Comparison of ENCODE assay signal across 8 mouse cellular contexts in genomic region chr13:54799701-54800100, GRCm38 (mm10). TPM values are rescaled to one million over a fixed set of nuclear protein-coding genes. Genes with fewer than 3 reads are reported as not detected.
A peak's percentile ranks its signal among the peaks of the same experiment; 100 is the strongest.
DNase-seq lines count a peak whose midpoint lies in the region; ATAC-seq lines count a peak whose summit lies in the region.

No protein-coding gene starts in this region.

- H3K4me2 ChIP-seq in hindbrain, embryonic 13.5 days, result no peak overlapping the region

- 24% methylated on average over 9 of the region's 9 CpGs for WGBS in hindbrain, embryonic 13.5 days

- no peak overlapping the region for H3K9ac ChIP-seq in hindbrain, embryonic 13.5 days

- 0 out of 2 replicates have a peak, but pooled peaks have one; percentile 38 for ATAC-seq in hindbrain, embryonic 13.5 days (ENCODE audit: low FRiP score)
- peak; percentile 60; the same call in 1 of the 2 replicates for ATAC-seq in megakaryocyte-erythroid progenitor cell, adult 5-6 weeks (replicated peaks; ENCODE audit: low FRiP score, low TSS enrichment, poor library complexity, severe bottlenecking)

- H3K36me3 ChIP-seq in hindbrain, embryonic 13.5 days, result no peaks in the 10 kb centered on the region

- no peaks in the 10 kb centered on the region for H3K9me3 ChIP-seq in hindbrain, embryonic 13.5 days

- no peaks in the 10 kb centered on the region; the same call in 1 of the 2 replicates for H3K4me1 ChIP-seq in hindbrain, embryonic 13.5 days (replicated peaks)

- H3K27me3 ChIP-seq in hindbrain, embryonic 13.5 days, result peaks cover 47% of the 10 kb centered on the region

- peak; percentile 52 for DNase-seq in T-cell, adult 2 months (ENCODE audit: low spot score)
- DNase-seq in cerebellum, postnatal 10 days, result peak; percentile 90 to 94
- peak; percentile 79 to 90 for DNase-seq in frontal cortex, postnatal 36 days (ENCODE audit: low spot score in 2 of 2)
- peak; percentile 78 to 80 for DNase-seq in layer of hippocampus, postnatal 36 days
- peak; percentile 76 for DNase-seq in right cerebral cortex, postnatal 25 days
- peak; percentile 33 for DNase-seq in yolk sac, embryonic 10.5 days (ENCODE audit: low spot score)

- H3K4me3 ChIP-seq in hindbrain, embryonic 13.5 days, result no peak overlapping the region

- H3K27ac ChIP-seq in hindbrain, embryonic 13.5 days, result no peak overlapping the region

RNA-seq across cellular contexts. Expression of gene Tspan17, which starts 10.5 kb away (rescaled TPM):
- 50.4 and 54.0 TPM in 2 replicates for polyA plus RNA-seq in hindbrain, embryonic 13.5 days (2015; fragmentation: Nextera tagmentation; extraction: Ambion mirVana)
- total RNA-seq in layer of hippocampus, postnatal 36 days (2021), result 100 to 1,000 TPM in 1 of 2 experiments, 10 to 100 TPM in 1; 83.4 to 109 TPM
- total RNA-seq in megakaryocyte-erythroid progenitor cell, adult 5-6 weeks (2014; fragmentation: Nextera tagmentation), result 1.3 TPM in 1 of 2 replicates, not detected in the other
- total RNA-seq in megakaryocyte-erythroid progenitor cell, adult 5-6 weeks (2017), result 4.1 TPM in 1 of 2 replicates, not detected in the other

RNA-seq across cellular contexts. Expression of gene Eif4e1b, which starts 15.9 kb away (rescaled TPM):
- polyA plus RNA-seq in hindbrain, embryonic 13.5 days (2015; fragmentation: Nextera tagmentation; extraction: Ambion mirVana), result not detected in 2 replicates
- total RNA-seq in layer of hippocampus, postnatal 36 days (2021), result not detected
- not detected in 2 replicates for total RNA-seq in megakaryocyte-erythroid progenitor cell, adult 5-6 weeks (2014; fragmentation: Nextera tagmentation)
- not detected in 2 replicates for total RNA-seq in megakaryocyte-erythroid progenitor cell, adult 5-6 weeks (2017)

RNA-seq across cellular contexts. Expression of gene Sncb, which starts 33.3 kb away (rescaled TPM):
- 18.7 and 20.8 TPM in 2 replicates for polyA plus RNA-seq in hindbrain, embryonic 13.5 days (2015; fragmentation: Nextera tagmentation; extraction: Ambion mirVana)
- total RNA-seq in layer of hippocampus, postnatal 36 days (2021), result 100 to 1,000 TPM; 602 to 611 TPM
- not detected in 2 replicates for total RNA-seq in megakaryocyte-erythroid progenitor cell, adult 5-6 weeks (2014; fragmentation: Nextera tagmentation)
- not detected in 2 replicates for total RNA-seq in megakaryocyte-erythroid progenitor cell, adult 5-6 weeks (2017)

RNA-seq across cellular contexts. Expression of gene Gprin1, which starts 50.0 kb away (rescaled TPM):
- 6.5 and 6.9 TPM in 2 replicates for polyA plus RNA-seq in hindbrain, embryonic 13.5 days (2015; fragmentation: Nextera tagmentation; extraction: Ambion mirVana)
- total RNA-seq in layer of hippocampus, postnatal 36 days (2021), result 100 to 1,000 TPM; 135 to 142 TPM
- total RNA-seq in megakaryocyte-erythroid progenitor cell, adult 5-6 weeks (2014; fragmentation: Nextera tagmentation), result not detected in 2 replicates
- not detected in 2 replicates for total RNA-seq in megakaryocyte-erythroid progenitor cell, adult 5-6 weeks (2017)

Comparison
In these comparisons a context has a peak if more than half of its experiments do, and no peak if none do; other contexts are left out.
1. DNase-seq: peak in every context shown above with its lines; median percentile 92 in cerebellum, postnatal 10 days; 84 in frontal cortex, postnatal 36 days; 79 in layer of hippocampus, postnatal 36 days; 76 in right cerebral cortex, postnatal 25 days; 52 in T-cell, adult 2 months; 33 in yolk sac, embryonic 10.5 days.
2. RNA of gene Tspan17, which starts 10.5 kb away (total RNA-seq): 83.4 to 109 TPM in layer of hippocampus, postnatal 36 days; 1.3 to 4.1 TPM in megakaryocyte-erythroid progenitor cell, adult 5-6 weeks; every median in the first group is over 10 times any median in the second.
3. RNA of gene Sncb, which starts 33.3 kb away (total RNA-seq): 602 to 611 TPM in layer of hippocampus, postnatal 36 days; not detected in megakaryocyte-erythroid progenitor cell, adult 5-6 weeks; every median in the first group is over 100 times any median in the second.